Mouse (Mus musculus) activated CD4-positive, CD25-positive, alpha-beta regulatory T cell, adult 4 months (primary cell): ENCODE results near the gene Itga9. TPM values are rescaled to one million over a fixed set of nuclear protein-coding genes. Genes with fewer than 3 reads are reported as not detected.

ENCODE experiments used
- ATAC-seq: one replicate; pipeline ENCODE4 v1.8.0; 2017
- polyA plus RNA-seq, 2 experiments: library from polyadenylated mRNA; unstranded; fragments of 100-300 nt; shearing (Covaris generic); gene quantifications; one replicate each; pipeline ENCODE4 v1.2.1; 2017

Gene Itga9
- polyA plus RNA-seq, 2 experiments from 2014 or later, result 0.54 TPM; not detected in 1

GRCm38 (mm10) chr9:118688921-118689451, 82.5 kb downstream of the Itga9 start:
- no peak for ATAC-seq

GRCm38 (mm10) chr9:118693256-118693655, 86.8 kb downstream of the Itga9 start:
- ATAC-seq, result no peak

- no peak for ATAC-seq
Measured at GRCm38 (mm10) chr9:118694420-118694825, 87.9 kb downstream of the Itga9 start.

GRCm38 (mm10) chr9:118698191-118698590, 91.7 kb downstream of the Itga9 start:
- ATAC-seq, result no peak

GRCm38 (mm10) chr9:118699716-118700115, 93.2 kb downstream of the Itga9 start:
- no peak for ATAC-seq

- no peak for ATAC-seq
Measured at GRCm38 (mm10) chr9:118700889-118701288, 94.4 kb downstream of the Itga9 start.

- ATAC-seq, result no peak
Measured at GRCm38 (mm10) chr9:118701791-118702190, 95.3 kb downstream of the Itga9 start.

- no peak for ATAC-seq
Measured at GRCm38 (mm10) chr9:118703146-118703545, 96.7 kb downstream of the Itga9 start.

- peak; percentile 76 for ATAC-seq
Measured at GRCm38 (mm10) chr9:118705381-118706074, 99.0 kb downstream of the Itga9 start.

- ATAC-seq, result peak; percentile 21
Measured at GRCm38 (mm10) chr9:118706176-118706975, 99.9 kb downstream of the Itga9 start.

- ATAC-seq, result no peak
Measured at GRCm38 (mm10) chr9:118710625-118711024, 104.1 kb downstream of the Itga9 start.

GRCm38 (mm10) chr9:118711749-118712148, 105.3 kb downstream of the Itga9 start:
- ATAC-seq, result no peak

- ATAC-seq, result no peak
Measured at GRCm38 (mm10) chr9:118713515-118713914, 107.0 kb downstream of the Itga9 start.

GRCm38 (mm10) chr9:118714536-118714935, 108.0 kb downstream of the Itga9 start:
- no peak for ATAC-seq

GRCm38 (mm10) chr9:118715971-118716628, 109.6 kb downstream of the Itga9 start:
- ATAC-seq, result peak; percentile 94

- no peak for ATAC-seq
Measured at GRCm38 (mm10) chr9:118717436-118717835, 110.9 kb downstream of the Itga9 start.

GRCm38 (mm10) chr9:118718511-118718910, 112.0 kb downstream of the Itga9 start:
- ATAC-seq, result no peak

GRCm38 (mm10) chr9:118721056-118721455, 114.6 kb downstream of the Itga9 start:
- no peak for ATAC-seq

- ATAC-seq, result no peak
Measured at GRCm38 (mm10) chr9:118722789-118723325, 116.4 kb downstream of the Itga9 start.

GRCm38 (mm10) chr9:118725128-118725527, 118.6 kb downstream of the Itga9 start:
- no peak for ATAC-seq

- no peak for ATAC-seq
Measured at GRCm38 (mm10) chr9:118726550-118726949, 120.1 kb downstream of the Itga9 start.

- no peak for ATAC-seq
Measured at GRCm38 (mm10) chr9:118728296-118728695, 121.8 kb downstream of the Itga9 start.

GRCm38 (mm10) chr9:118728987-118729386, 122.5 kb downstream of the Itga9 start:
- no peak for ATAC-seq
